Mouse (Mus musculus) neural tube, embryonic 13.5 days (tissue): ENCODE data around the gene Wnt7b. TPM values are rescaled to one million over a fixed set of nuclear protein-coding genes. Genes with fewer than 3 reads are reported as not detected.
A peak's percentile ranks its signal among the peaks of the same experiment; 100 is the strongest.

Experiments
- ATAC-seq: fragments of 200-750 bp; cut with Nextera tagmentation; 2 replicates; pipeline ENCODE4 v1.8.0; 2017; ENCODE audit warnings: low read depth, mild to moderate bottlenecking, moderate TSS enrichment, moderate library complexity
- H3K27ac ChIP-seq: fragments of 300-500 bp; sonication (generic); replicated peaks from 2 replicates; pipeline ENCODE4 v1.5.1; 2015; ENCODE audit warnings: moderate library complexity, mild to moderate bottlenecking, inconsistent platforms
- H3K27me3 ChIP-seq: fragments of 300-500 bp; sonication (generic); 2 replicates; pipeline ENCODE4 v1.6.1; 2015; ENCODE audit warnings: mild to moderate bottlenecking, inconsistent platforms
- H3K36me3 ChIP-seq: fragments of 300-500 bp; sonication (generic); 2 replicates; pipeline ENCODE4 v1.6.1; 2015; ENCODE audit warnings: mild to moderate bottlenecking, inconsistent platforms
- H3K4me1 ChIP-seq: fragments of 300-500 bp; sonication (generic); replicated peaks from 2 replicates; pipeline ENCODE4 v1.6.1; 2015; ENCODE audit warnings: inconsistent platforms
- H3K4me2 ChIP-seq: fragments of 300-500 bp; sonication (generic); 2 replicates; pipeline ENCODE4 v1.6.1; 2015; ENCODE audit warnings: inconsistent platforms, mild to moderate bottlenecking, moderate library complexity
- H3K4me3 ChIP-seq: fragments of 300-500 bp; sonication (generic); 2 replicates; pipeline ENCODE4 v1.5.1; 2015; ENCODE audit warnings: mild to moderate bottlenecking, inconsistent platforms
- H3K9ac ChIP-seq: fragments of 300-500 bp; sonication (generic); 2 replicates; pipeline ENCODE4 v1.6.1; 2015; ENCODE audit warnings: moderate library complexity, mild to moderate bottlenecking, inconsistent platforms
- H3K9me3 ChIP-seq: fragments of 300-500 bp; sonication (generic); 2 replicates; pipeline ENCODE4 v1.6.1; 2016; ENCODE audit warnings: inconsistent platforms
- WGBS: fragments of 180-500 bp; shearing (Covaris S2); methylation state at CpG from one replicate; pipeline ENCODE4 v1.1.7; 2015; 5-methylcytosine and 5-hydroxymethylcytosine counted together
- polyA plus RNA-seq: library from polyadenylated mRNA; unstranded; fragments of >200 nt; fragmentation: Nextera tagmentation; extraction: Ambion mirVana; gene quantifications from 2 replicates; pipeline ENCODE4 v1.2.1, GENCODE M21; 2015

Gene Wnt7b
- polyA plus RNA-seq, 1 experiment from 2014 or later = 34.2 TPM

- Histone ChIP-seq H3K9ac (no peak overlapping the region), H3K27ac (peak overlapping the region; percentile 30; the same call in 1 of the 2 replicates), H3K4me3 (no peak overlapping the region), H3K4me2 (no peak overlapping the region), H3K36me3 (no peaks in the 10 kb centered on the region), H3K27me3 (no peaks in the 10 kb centered on the region), H3K9me3 (peaks cover 6% of the 10 kb centered on the region; the same call in 1 of the 2 replicates), H3K4me1 (peaks cover 53% of the 10 kb centered on the region)
- no peak for ATAC-seq
- WGBS = 81% methylated on average over 13 of the region's 13 CpGs
Observed at GRCm38 (mm10) chr15:85564034-85564769, 18.1 kb downstream of the Wnt7b start.

- no peak overlapping the region for H3K9ac ChIP-seq
- no peak overlapping the region for H3K4me2 ChIP-seq
- H3K27me3 ChIP-seq = no peaks in the 10 kb centered on the region
- no peak for ATAC-seq
- WGBS = 64% methylated on average over 12 of the region's 12 CpGs
- H3K9me3 ChIP-seq = peaks cover 6% of the 10 kb centered on the region; the same call in 1 of the 2 replicates
- no peak overlapping the region for H3K27ac ChIP-seq
- no peaks in the 10 kb centered on the region for H3K36me3 ChIP-seq
- H3K4me1 ChIP-seq = peaks cover 31% of the 10 kb centered on the region
- no peak overlapping the region for H3K4me3 ChIP-seq
Observed at GRCm38 (mm10) chr15:85561953-85562352, 20.3 kb downstream of the Wnt7b start.

DNA sequence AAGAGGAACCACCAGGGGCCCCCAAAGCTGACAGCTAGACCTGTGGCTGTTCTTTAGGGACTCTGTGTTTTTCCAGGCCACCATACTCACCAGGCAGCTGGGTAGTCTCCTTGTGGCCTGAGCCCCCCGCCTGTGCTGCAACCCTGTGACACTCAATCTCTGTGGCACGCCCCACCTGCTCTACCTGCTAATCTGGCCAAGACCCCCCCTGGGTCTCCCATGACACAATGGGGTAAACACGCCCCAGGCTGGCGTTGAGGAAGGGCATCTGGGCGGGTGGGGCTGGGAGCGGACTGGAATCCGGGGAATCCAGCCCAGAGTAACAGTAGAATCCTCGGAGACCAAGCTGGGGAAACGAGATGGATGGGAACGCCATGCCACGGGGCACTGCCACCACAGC lies 21.4 kb downstream of the Wnt7b start:
- Histone ChIP-seq H3K27ac (no peak overlapping the region), H3K4me1 (peaks cover 23% of the 10 kb centered on the region), H3K4me2 (no peak overlapping the region), H3K9ac (no peak overlapping the region), H3K9me3 (peaks cover 6% of the 10 kb centered on the region; the same call in 1 of the 2 replicates), H3K4me3 (no peak overlapping the region), H3K36me3 (no peaks in the 10 kb centered on the region), H3K27me3 (no peaks in the 10 kb centered on the region)
- WGBS = 80% methylated on average over 10 of the region's 11 CpGs
- ATAC-seq = no peak

GRCm38 (mm10) chr15:85558840-85559540 lies 23.3 kb downstream of the Wnt7b start:
- Histone ChIP-seq H3K9ac (no peak overlapping the region), H3K27ac (no peak overlapping the region), H3K4me2 (no peak overlapping the region), H3K4me1 (peaks cover 6% of the 10 kb centered on the region), H3K9me3 (peaks cover 6% of the 10 kb centered on the region; the same call in 1 of the 2 replicates), H3K36me3 (no peaks in the 10 kb centered on the region), H3K27me3 (no peaks in the 10 kb centered on the region), H3K4me3 (no peak overlapping the region)
- WGBS = 91% methylated on average over 25 of the region's 25 CpGs
- no peak for ATAC-seq

- Histone ChIP-seq H3K4me1 (0 out of 2 replicates have a peak, but pooled peaks cover 3% of the 10 kb centered on the region), H3K4me3 (no peak overlapping the region), H3K27me3 (no peaks in the 10 kb centered on the region), H3K36me3 (no peaks in the 10 kb centered on the region), H3K9ac (no peak overlapping the region), H3K27ac (no peak overlapping the region), H3K9me3 (no peaks in the 10 kb centered on the region), H3K4me2 (no peak overlapping the region)
- 70% methylated on average over 10 of the region's 10 CpGs for WGBS
- ATAC-seq = no peak
Observed at GRCm38 (mm10) chr15:85555799-85556198, 26.5 kb downstream of the Wnt7b start.

DNA sequence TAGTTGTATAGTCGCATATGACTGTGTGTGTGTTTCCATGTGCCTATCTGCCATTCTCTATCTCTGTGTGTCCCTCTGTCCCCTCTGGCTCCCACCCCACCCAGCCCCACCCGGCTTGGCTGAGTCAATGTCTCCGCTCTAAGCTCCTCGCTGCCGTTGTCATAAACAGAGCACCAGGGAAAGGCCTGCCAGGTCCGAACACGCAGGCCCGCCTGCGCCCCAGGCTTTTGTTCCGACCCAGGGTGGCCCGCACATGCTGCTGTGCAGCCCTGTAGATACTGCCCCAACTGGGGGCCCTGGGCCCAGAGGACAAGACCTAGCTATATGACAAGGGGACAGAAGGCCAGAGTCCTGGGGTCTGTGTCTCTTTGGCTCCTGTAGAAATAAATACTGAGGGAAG lies 28.9 kb downstream of the Wnt7b start:
- H3K9ac ChIP-seq = no peak overlapping the region
- H3K27me3 ChIP-seq = no peaks in the 10 kb centered on the region
- no peaks in the 10 kb centered on the region for H3K9me3 ChIP-seq
- no peak overlapping the region for H3K27ac ChIP-seq
- no peak overlapping the region for H3K4me3 ChIP-seq
- H3K4me1 ChIP-seq = 0 out of 2 replicates have a peak, but pooled peaks cover 10% of the 10 kb centered on the region
- no peaks in the 10 kb centered on the region for H3K36me3 ChIP-seq
- ATAC-seq = no peak
- 82% methylated on average over 11 of the region's 11 CpGs for WGBS
- no peak overlapping the region for H3K4me2 ChIP-seq

- Histone ChIP-seq H3K4me3 (no peak overlapping the region), H3K27ac (no peak overlapping the region), H3K4me1 (0 out of 2 replicates have a peak, but pooled peaks cover 8% of the 10 kb centered on the region), H3K27me3 (no peaks in the 10 kb centered on the region), H3K36me3 (no peaks in the 10 kb centered on the region), H3K4me2 (no peak overlapping the region), H3K9me3 (no peaks in the 10 kb centered on the region), H3K9ac (no peak overlapping the region)
- ATAC-seq = no peak
- 82% methylated on average over 4 of the region's 4 CpGs for WGBS
Observed at GRCm38 (mm10) chr15:85546500-85546899, 35.8 kb downstream of the Wnt7b start.

- Histone ChIP-seq H3K36me3 (no peaks in the 10 kb centered on the region), H3K27me3 (no peaks in the 10 kb centered on the region), H3K4me1 (0 out of 2 replicates have a peak, but pooled peaks cover 8% of the 10 kb centered on the region), H3K27ac (no peak overlapping the region), H3K4me2 (no peak overlapping the region), H3K4me3 (no peak overlapping the region), H3K9ac (no peak overlapping the region), H3K9me3 (no peaks in the 10 kb centered on the region)
- no peak for ATAC-seq
- WGBS = 80% methylated on average over 5 of the region's 5 CpGs
Observed at GRCm38 (mm10) chr15:85545369-85545768, 36.9 kb downstream of the Wnt7b start.

GRCm38 (mm10) chr15:85538170-85538569 lies 44.1 kb downstream of the Wnt7b start:
- Histone ChIP-seq H3K4me1 (peaks cover 26% of the 10 kb centered on the region), H3K9ac (peak overlapping the region; percentile 32; the same call in 1 of the 2 replicates), H3K27ac (0 out of 2 replicates have a peak overlapping the region, but pooled peaks have one; percentile 13), H3K27me3 (no peaks in the 10 kb centered on the region), H3K9me3 (no peaks in the 10 kb centered on the region), H3K36me3 (no peaks in the 10 kb centered on the region), H3K4me2 (no peak overlapping the region), H3K4me3 (no peak overlapping the region)
- 38% methylated on average over 11 of the region's 11 CpGs for WGBS
- no peak for ATAC-seq

DNA sequence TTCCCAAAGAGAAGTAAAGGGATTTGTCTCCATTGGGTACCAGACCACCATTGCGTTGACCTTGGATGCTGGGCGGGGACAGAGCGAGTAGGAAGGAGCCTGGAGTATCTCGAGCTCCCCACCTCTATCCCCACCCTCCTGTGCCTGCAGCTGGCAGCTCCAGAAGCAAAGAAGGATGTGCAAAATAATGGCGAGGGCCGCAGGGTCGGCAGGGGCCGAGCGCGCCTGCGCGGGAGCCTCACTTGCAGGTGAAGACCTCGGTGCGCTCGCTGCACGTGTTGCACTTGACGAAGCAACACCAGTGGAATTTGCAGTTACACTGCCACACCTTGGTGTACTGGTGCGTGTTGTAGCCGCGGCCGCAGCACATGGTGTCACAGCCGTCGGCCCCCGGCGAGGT lies 45.1 kb downstream of the Wnt7b start:
- H3K27me3 ChIP-seq = no peaks in the 10 kb centered on the region
- H3K36me3 ChIP-seq = no peaks in the 10 kb centered on the region
- no peak overlapping the region for H3K27ac ChIP-seq
- H3K4me3 ChIP-seq = no peak overlapping the region
- peaks cover 26% of the 10 kb centered on the region for H3K4me1 ChIP-seq
- WGBS = 88% methylated on average over 25 of the region's 25 CpGs
- no peak overlapping the region for H3K4me2 ChIP-seq
- no peak for ATAC-seq
- H3K9ac ChIP-seq = no peak overlapping the region
- no peaks in the 10 kb centered on the region for H3K9me3 ChIP-seq

DNA sequence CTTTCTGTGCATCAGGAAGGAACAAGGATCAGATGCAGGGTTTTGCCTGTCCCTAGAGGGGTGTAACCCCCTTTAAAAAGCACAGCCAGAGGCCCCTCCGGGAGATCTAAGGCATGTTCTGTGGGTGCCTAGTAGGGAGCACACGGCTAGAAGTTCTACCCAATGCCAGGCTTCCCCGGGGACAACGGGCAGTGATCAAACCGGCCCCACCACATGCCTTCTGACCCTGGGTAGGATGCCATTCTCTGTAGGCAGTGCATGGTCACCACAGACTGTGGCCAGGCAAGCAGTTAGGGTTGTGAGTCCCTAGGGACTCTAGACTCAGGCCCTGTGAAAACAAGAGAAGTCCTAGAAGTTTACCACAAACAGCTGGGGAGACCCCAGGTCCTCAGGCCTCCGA lies 47.6 kb downstream of the Wnt7b start:
- Histone ChIP-seq H3K4me2 (no peak overlapping the region), H3K9me3 (no peaks in the 10 kb centered on the region), H3K9ac (no peak overlapping the region), H3K4me3 (no peak overlapping the region), H3K4me1 (peaks cover 18% of the 10 kb centered on the region), H3K27ac (no peak overlapping the region), H3K27me3 (no peaks in the 10 kb centered on the region), H3K36me3 (no peaks in the 10 kb centered on the region)
- no peak for ATAC-seq
- 85% methylated on average over 6 of the region's 6 CpGs for WGBS

DNA sequence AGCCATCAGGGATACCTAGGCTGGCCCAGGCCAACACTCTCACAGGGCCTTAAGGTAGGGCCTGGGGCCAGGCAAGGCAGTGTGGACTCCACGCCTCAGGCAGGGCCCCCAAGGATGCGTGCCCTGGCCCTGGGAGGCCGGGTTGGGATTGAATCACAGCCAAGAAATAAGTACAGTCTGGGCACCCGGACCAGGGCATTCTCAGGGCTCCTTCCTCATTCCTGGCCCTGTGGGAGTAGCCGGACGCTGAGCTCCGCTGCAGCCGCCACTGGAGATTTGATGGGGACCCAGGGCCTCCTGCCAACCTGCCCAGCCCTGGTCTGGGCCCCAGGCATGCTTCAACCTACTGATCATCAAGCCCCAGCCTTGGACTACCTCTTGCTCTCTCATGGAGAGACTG lies 48.1 kb downstream of the Wnt7b start:
- Histone ChIP-seq H3K9ac (no peak overlapping the region), H3K4me2 (no peak overlapping the region), H3K9me3 (no peaks in the 10 kb centered on the region), H3K27ac (no peak overlapping the region), H3K27me3 (no peaks in the 10 kb centered on the region), H3K4me1 (peaks cover 14% of the 10 kb centered on the region), H3K36me3 (no peaks in the 10 kb centered on the region), H3K4me3 (no peak overlapping the region)
- WGBS = 76% methylated on average over 8 of the region's 8 CpGs
- ATAC-seq = no peak
